Mouse (Mus musculus): ENCODE data around the gene Rsl24d1. TPM values are rescaled to one million over a fixed set of nuclear protein-coding genes. Genes with fewer than 3 reads are reported as not detected.
"Not testable (repeated sequence)": the region's sequence is repeated elsewhere in the genome, so short reads cannot be mapped to it uniquely, and the experiment has no call there.

Rsl24d1 gene
- polyA plus RNA-seq, 1 experiment from 2014 or later, result 90.5 TPM

- not testable (repeated sequence) for H3K4me1 ChIP-seq (ENCODE audit: control insufficient read depth, insufficient read depth, low read length); H3K9ac ChIP-seq (ENCODE audit: low read length); H3K4me2 ChIP-seq (ENCODE audit: low read depth, low read length); ATAC-seq (ENCODE audit: insufficient read depth, low FRiP score); H3K27ac ChIP-seq (ENCODE audit: low read length); H3K9me3 ChIP-seq (replicated peaks; ENCODE audit: control insufficient read depth, low read length); H3K36me3 ChIP-seq (ENCODE audit: control insufficient read depth, insufficient read depth, low read length); H3K4me3 ChIP-seq (replicated peaks; ENCODE audit: low read length); H3K27me3 ChIP-seq (ENCODE audit: control insufficient read depth, insufficient read depth, low read length)
- WGBS, result 83% methylated on average over 11 of the region's 12 CpGs
Observed at GRCm38 (mm10) chr9:73079349-73079748, 33.9 kb upstream of the Rsl24d1 start.

- no peaks in the 10 kb centered on the region for H3K36me3 ChIP-seq (ENCODE audit: control insufficient read depth, insufficient read depth, low read length)
- no peak overlapping the region for H3K4me2 ChIP-seq (ENCODE audit: low read depth, low read length)
- H3K4me1 ChIP-seq (ENCODE audit: control insufficient read depth, insufficient read depth, low read length), result no peaks in the 10 kb centered on the region
- no peak overlapping the region for H3K4me3 ChIP-seq (replicated peaks; ENCODE audit: low read length)
- H3K27me3 ChIP-seq (ENCODE audit: control insufficient read depth, insufficient read depth, low read length), result no peaks in the 10 kb centered on the region
- no peak for ATAC-seq (ENCODE audit: insufficient read depth, low FRiP score)
- H3K9ac ChIP-seq (ENCODE audit: low read length), result no peak overlapping the region
- no peak overlapping the region for H3K27ac ChIP-seq (ENCODE audit: low read length)
- no peaks in the 10 kb centered on the region for H3K9me3 ChIP-seq (replicated peaks; ENCODE audit: control insufficient read depth, low read length)
- WGBS, result 59% methylated on average over 7 of the region's 7 CpGs
Observed at GRCm38 (mm10) chr9:73079801-73080325, 33.4 kb upstream of the Rsl24d1 start.

- H3K4me2 ChIP-seq (ENCODE audit: low read depth, low read length), result no peak overlapping the region
Observed at GRCm38 (mm10) chr9:73082291-73083000, 30.8 kb upstream of the Rsl24d1 start.

GRCm38 (mm10) chr9:73083956-73084355 is 29.3 kb upstream of the Rsl24d1 start:
- Histone ChIP-seq H3K9me3 (replicated peaks; ENCODE audit: control insufficient read depth, low read length) (no peaks in the 10 kb centered on the region), H3K36me3 (ENCODE audit: control insufficient read depth, insufficient read depth, low read length) (no peaks in the 10 kb centered on the region), H3K27ac (ENCODE audit: low read length) (peak overlapping the region; percentile 6; the same call in 1 of the 2 replicates), H3K4me2 (ENCODE audit: low read depth, low read length) (no peak overlapping the region), H3K27me3 (ENCODE audit: control insufficient read depth, insufficient read depth, low read length) (no peaks in the 10 kb centered on the region), H3K4me1 (ENCODE audit: control insufficient read depth, insufficient read depth, low read length) (peaks cover 7% of the 10 kb centered on the region; the same call in 1 of the 2 replicates), H3K9ac (ENCODE audit: low read length) (no peak overlapping the region), H3K4me3 (replicated peaks; ENCODE audit: low read length) (no peak overlapping the region)
- ATAC-seq (ENCODE audit: insufficient read depth, low FRiP score), result no peak
- 73% methylated on average over 6 of the region's 6 CpGs for whole genome bisulfite sequencing

More at GRCm38 (mm10) chr9:73082291-73083000, 30.8 kb upstream of the Rsl24d1 start:
- Histone ChIP-seq H3K27me3 (ENCODE audit: control insufficient read depth, insufficient read depth, low read length) (no peaks in the 10 kb centered on the region), H3K4me3 (replicated peaks; ENCODE audit: low read length) (no peak overlapping the region), H3K9me3 (replicated peaks; ENCODE audit: control insufficient read depth, low read length) (no peaks in the 10 kb centered on the region), H3K9ac (ENCODE audit: low read length) (no peak overlapping the region), H3K4me1 (ENCODE audit: control insufficient read depth, insufficient read depth, low read length) (0 out of 2 replicates have a peak, but pooled peaks cover 4% of the 10 kb centered on the region), H3K36me3 (ENCODE audit: control insufficient read depth, insufficient read depth, low read length) (no peaks in the 10 kb centered on the region), H3K27ac (ENCODE audit: low read length) (no peak overlapping the region)
- WGBS, result 80% methylated on average over 8 of the region's 8 CpGs
- ATAC-seq (ENCODE audit: insufficient read depth, low FRiP score), result no peak

- no peaks in the 10 kb centered on the region for H3K27me3 ChIP-seq (ENCODE audit: control insufficient read depth, insufficient read depth, low read length)
- H3K4me1 ChIP-seq (ENCODE audit: control insufficient read depth, insufficient read depth, low read length), result peaks cover 7% of the 10 kb centered on the region; the same call in 1 of the 2 replicates
- H3K4me2 ChIP-seq (ENCODE audit: low read depth, low read length), result no peak overlapping the region
- ATAC-seq (ENCODE audit: insufficient read depth, low FRiP score), result no peak
- H3K27ac ChIP-seq (ENCODE audit: low read length), result peak overlapping the region; percentile 75
- H3K9me3 ChIP-seq (replicated peaks; ENCODE audit: control insufficient read depth, low read length), result no peaks in the 10 kb centered on the region
- no peaks in the 10 kb centered on the region for H3K36me3 ChIP-seq (ENCODE audit: control insufficient read depth, insufficient read depth, low read length)
- WGBS, result 56% methylated on average over 6 of the region's 6 CpGs
- H3K9ac ChIP-seq (ENCODE audit: low read length), result no peak overlapping the region
- H3K4me3 ChIP-seq (replicated peaks; ENCODE audit: low read length), result no peak overlapping the region
Observed at GRCm38 (mm10) chr9:73085845-73086244, 27.4 kb upstream of the Rsl24d1 start.

GRCm38 (mm10) chr9:73087121-73087520 is 26.1 kb upstream of the Rsl24d1 start:
- Histone ChIP-seq H3K9me3 (replicated peaks; ENCODE audit: control insufficient read depth, low read length) (no peaks in the 10 kb centered on the region), H3K4me2 (ENCODE audit: low read depth, low read length) (no peak overlapping the region), H3K27ac (ENCODE audit: low read length) (0 out of 2 replicates have a peak overlapping the region, but pooled peaks have one; percentile 29), H3K4me1 (ENCODE audit: control insufficient read depth, insufficient read depth, low read length) (peaks cover 7% of the 10 kb centered on the region; the same call in 1 of the 2 replicates), H3K36me3 (ENCODE audit: control insufficient read depth, insufficient read depth, low read length) (no peaks in the 10 kb centered on the region), H3K4me3 (replicated peaks; ENCODE audit: low read length) (no peak overlapping the region), H3K27me3 (ENCODE audit: control insufficient read depth, insufficient read depth, low read length) (no peaks in the 10 kb centered on the region), H3K9ac (ENCODE audit: low read length) (no peak overlapping the region)
- no peak for ATAC-seq (ENCODE audit: insufficient read depth, low FRiP score)
- WGBS, result 50% methylated on average over 8 of the region's 8 CpGs

GRCm38 (mm10) chr9:73087581-73087980 is 25.6 kb upstream of the Rsl24d1 start:
- Histone ChIP-seq H3K4me2 (ENCODE audit: low read depth, low read length) (no peak overlapping the region), H3K27me3 (ENCODE audit: control insufficient read depth, insufficient read depth, low read length) (no peaks in the 10 kb centered on the region), H3K4me3 (replicated peaks; ENCODE audit: low read length) (no peak overlapping the region), H3K9ac (ENCODE audit: low read length) (no peak overlapping the region), H3K36me3 (ENCODE audit: control insufficient read depth, insufficient read depth, low read length) (no peaks in the 10 kb centered on the region), H3K27ac (ENCODE audit: low read length) (no peak overlapping the region), H3K9me3 (replicated peaks; ENCODE audit: control insufficient read depth, low read length) (no peaks in the 10 kb centered on the region), H3K4me1 (ENCODE audit: control insufficient read depth, insufficient read depth, low read length) (peaks cover 7% of the 10 kb centered on the region; the same call in 1 of the 2 replicates)
- ATAC-seq (ENCODE audit: insufficient read depth, low FRiP score), result no peak
- 76% methylated on average over 5 of the region's 5 CpGs for WGBS

- Histone ChIP-seq H3K4me2 (ENCODE audit: low read depth, low read length) (0 out of 2 replicates have a peak overlapping the region, but pooled peaks have one; percentile 6), H3K27me3 (ENCODE audit: control insufficient read depth, insufficient read depth, low read length) (no peaks in the 10 kb centered on the region), H3K4me3 (replicated peaks; ENCODE audit: low read length) (no peak overlapping the region), H3K9me3 (replicated peaks; ENCODE audit: control insufficient read depth, low read length) (no peaks in the 10 kb centered on the region), H3K36me3 (ENCODE audit: control insufficient read depth, insufficient read depth, low read length) (no peaks in the 10 kb centered on the region), H3K4me1 (ENCODE audit: control insufficient read depth, insufficient read depth, low read length) (peaks cover 7% of the 10 kb centered on the region; the same call in 1 of the 2 replicates), H3K9ac (ENCODE audit: low read length) (peak overlapping the region; percentile 36; the same call in 1 of the 2 replicates), H3K27ac (ENCODE audit: low read length) (peak overlapping the region; percentile 76)
- ATAC-seq (ENCODE audit: insufficient read depth, low FRiP score), result peak; percentile 77; the same call in 1 of the 2 replicates
- 57% methylated on average over 16 of the region's 16 CpGs for WGBS
Observed at GRCm38 (mm10) chr9:73089222-73089920, 23.9 kb upstream of the Rsl24d1 start.

GRCm38 (mm10) chr9:73090121-73090520 is 23.1 kb upstream of the Rsl24d1 start:
- peak overlapping the region; percentile 76 for H3K27ac ChIP-seq (ENCODE audit: low read length)
- H3K27me3 ChIP-seq (ENCODE audit: control insufficient read depth, insufficient read depth, low read length), result no peaks in the 10 kb centered on the region
- no peaks in the 10 kb centered on the region for H3K9me3 ChIP-seq (replicated peaks; ENCODE audit: control insufficient read depth, low read length)
- no peak for ATAC-seq (ENCODE audit: insufficient read depth, low FRiP score)
- H3K4me1 ChIP-seq (ENCODE audit: control insufficient read depth, insufficient read depth, low read length), result peaks cover 7% of the 10 kb centered on the region; the same call in 1 of the 2 replicates
- no peaks in the 10 kb centered on the region for H3K36me3 ChIP-seq (ENCODE audit: control insufficient read depth, insufficient read depth, low read length)
- H3K4me3 ChIP-seq (replicated peaks; ENCODE audit: low read length), result no peak overlapping the region
- WGBS, result 82% methylated on average over 10 of the region's 10 CpGs
- H3K9ac ChIP-seq (ENCODE audit: low read length), result no peak overlapping the region
- H3K4me2 ChIP-seq (ENCODE audit: low read depth, low read length), result no peak overlapping the region
